Comparison of ENCODE assay signal across 33 mouse cellular contexts in the genomic region with DNA sequence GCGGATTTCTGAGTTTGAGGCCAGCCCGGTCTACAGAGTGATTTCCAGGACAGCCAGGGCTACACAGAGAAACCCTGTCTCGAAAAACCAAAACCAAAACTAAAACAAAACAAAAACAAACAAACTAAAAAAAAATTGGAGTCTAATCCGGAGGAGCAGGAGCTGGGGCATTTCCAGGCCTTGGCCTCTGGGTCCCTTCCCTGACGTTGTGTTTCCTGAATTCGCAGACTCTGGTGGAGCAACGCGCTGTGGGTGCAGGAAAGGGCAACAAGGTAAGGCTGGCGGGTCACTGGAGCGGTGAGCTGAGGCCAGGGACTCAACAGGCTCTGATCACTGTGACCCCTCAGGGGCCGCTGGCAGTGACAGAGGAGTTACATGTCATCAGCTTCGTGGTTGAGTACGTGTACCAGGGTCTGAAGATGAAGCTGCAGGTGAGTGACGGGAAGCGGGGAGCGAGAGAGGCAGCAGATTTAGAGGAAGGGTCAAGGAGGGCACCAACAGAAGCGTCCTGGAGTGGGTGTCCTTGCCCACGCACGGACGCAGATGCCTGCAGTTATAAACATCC. TPM values are rescaled to one million over a fixed set of nuclear protein-coding genes. Genes with fewer than 3 reads are reported as not detected.
DNase-seq lines count a peak whose midpoint lies in the region; ATAC-seq and TF ChIP-seq lines count a peak whose summit lies in the region.
"Had no signal": no experiment of that assay in that cellular context is flagged by ENCODE, and none has a peak within 500 bp of the region (broad histone marks: within the 10 kb centered on the region; RNA-seq: fewer than 3 reads in every experiment).

No protein-coding gene starts in this region.

- H3K27me3 ChIP-seq in heart, embryonic 12.5 days (replicated peaks), result no peaks in the 10 kb centered on the region
- H3K27me3 ChIP-seq in kidney, adult 2 months (replicated peaks; ENCODE audit: control insufficient read depth, insufficient read depth, low read length), result no peaks in the 10 kb centered on the region
- H3K27me3 ChIP-seq in kidney, embryonic 16.5 days (ENCODE audit: insufficient read depth, low read length), result no peaks in the 10 kb centered on the region
- no peaks in the 10 kb centered on the region for H3K27me3 ChIP-seq in E14TG2a.4 (ENCODE audit: insufficient read depth, low read length)
- H3K27me3 ChIP-seq: embryonic facial prominence, embryonic 12.5 days; hindbrain, embryonic 15.5 days; midbrain, embryonic 13.5 days; neural tube, embryonic 13.5 days had no signal

- ATAC-seq in heart, embryonic 12.5 days (ENCODE audit: insufficient number of reproducible peaks, low FRiP score), result no peak
- no peak for ATAC-seq in kidney, embryonic 16.5 days (ENCODE audit: low FRiP score, low TSS enrichment)
- ATAC-seq: activated CD4-positive, CD25-positive, alpha-beta regulatory T cell, adult 4 months; forebrain, embryonic 16.5 days had no signal

- H3K4me2 ChIP-seq in heart, embryonic 12.5 days, result no peak overlapping the region
- no peak overlapping the region for H3K4me2 ChIP-seq in kidney, embryonic 16.5 days (replicated peaks; ENCODE audit: low read depth, low read length)
- H3K4me2 ChIP-seq: embryonic facial prominence, embryonic 12.5 days; heart, embryonic 11.5 days; hindbrain, embryonic 15.5 days; midbrain, embryonic 13.5 days; neural tube, embryonic 13.5 days had no signal

- no peak for DNase-seq in heart, postnatal 14 days
- DNase-seq in kidney, adult 2 months, result peak; percentile 54
- peak; percentile 34 to 59 for DNase-seq in kidney, postnatal 25 days
- DNase-seq in thymus, adult 18-20 months, result no peak
- DNase-seq: embryo, embryonic 11 days; gastrocnemius, adult 2 months; gastrocnemius, postnatal 36 days; heart, adult 18-20 months; layer of hippocampus, adult 9-11 months; liver; lung, adult 18-20 months; lung, postnatal 10 days; right cerebral cortex, postnatal 4 days had no signal

- no peak overlapping the region for H3K4me3 ChIP-seq in heart, embryonic 12.5 days
- no peak overlapping the region for H3K4me3 ChIP-seq in kidney, adult 2 months (ENCODE audit: insufficient read depth, low read depth, low read length)
- no peak overlapping the region for H3K4me3 ChIP-seq in kidney, embryonic 16.5 days (ENCODE audit: low read length)
- peak overlapping the region; percentile 69 for H3K4me3 ChIP-seq in E14TG2a.4 (replicated peaks; ENCODE audit: low read length)
- H3K4me3 ChIP-seq: embryonic facial prominence, embryonic 12.5 days; gastrocnemius, adult 2 months; hindbrain, embryonic 15.5 days; midbrain, embryonic 13.5 days; neural tube, embryonic 13.5 days had no signal

- intact Hi-C loops in heart, postnatal 14 days (cut with DNase I), result no loop called here

- H3K27ac ChIP-seq in heart, embryonic 12.5 days (ENCODE audit: poor library complexity, severe bottlenecking), result no peak overlapping the region
- peak overlapping the region; percentile 53 for H3K27ac ChIP-seq in kidney, adult 2 months (ENCODE audit: insufficient read depth, low read depth, low read length)
- H3K27ac ChIP-seq in kidney, embryonic 16.5 days (ENCODE audit: low read length), result no peak overlapping the region
- H3K27ac ChIP-seq: embryonic facial prominence, embryonic 12.5 days; gastrocnemius, adult 2 months; macrophage; midbrain, embryonic 13.5 days; neural tube, embryonic 13.5 days had no signal

- no peak for TF ChIP-seq POLR2A in kidney, adult 2 months (IDR thresholded peaks at IDR 0.05; ENCODE audit: low read depth, low read length)

- no peaks in the 10 kb centered on the region for H3K9me3 ChIP-seq in heart, embryonic 12.5 days (replicated peaks)
- H3K9me3 ChIP-seq in kidney, embryonic 16.5 days (ENCODE audit: low read length), result no peaks in the 10 kb centered on the region
- no peaks in the 10 kb centered on the region for H3K9me3 ChIP-seq in E14TG2a.4 (ENCODE audit: low read length)
- H3K9me3 ChIP-seq: embryonic facial prominence, embryonic 12.5 days; hindbrain, embryonic 15.5 days; midbrain, embryonic 13.5 days; neural tube, embryonic 13.5 days had no signal

- WGBS in heart, embryonic 12.5 days, result 84% methylated on average over 20 of the region's 20 CpGs
- WGBS in kidney, adult 2 months, result 72% methylated on average over 20 of the region's 20 CpGs
- 69% methylated on average over 20 of the region's 20 CpGs for WGBS in kidney, embryonic 16.5 days

- peak overlapping the region; percentile 18; the same call in 1 of the 2 replicates for H3K9ac ChIP-seq in heart, embryonic 12.5 days
- H3K9ac ChIP-seq in kidney, embryonic 16.5 days (replicated peaks; ENCODE audit: low read length), result no peak overlapping the region
- H3K9ac ChIP-seq: embryonic facial prominence, embryonic 12.5 days; hindbrain, embryonic 15.5 days; midbrain, embryonic 13.5 days; neural tube, embryonic 13.5 days had no signal

- peaks cover 86% of the 10 kb centered on the region for H3K36me3 ChIP-seq in heart, embryonic 12.5 days
- H3K36me3 ChIP-seq in kidney, adult 2 months (ENCODE audit: control insufficient read depth, insufficient read depth, low read length), result peaks cover 1% of the 10 kb centered on the region
- peaks cover 29% of the 10 kb centered on the region for H3K36me3 ChIP-seq in kidney, embryonic 16.5 days (ENCODE audit: insufficient read depth, low read length)
- peaks cover 84% of the 10 kb centered on the region for H3K36me3 ChIP-seq in E14TG2a.4 (ENCODE audit: insufficient read depth, low read length)

- H3K4me1 ChIP-seq in heart, embryonic 12.5 days (replicated peaks), result no peaks in the 10 kb centered on the region
- H3K4me1 ChIP-seq in kidney, adult 2 months (ENCODE audit: control insufficient read depth, insufficient read depth, low read length), result peaks cover 3% of the 10 kb centered on the region
- H3K4me1 ChIP-seq in kidney, embryonic 16.5 days (ENCODE audit: insufficient read depth, low read length), result no peaks in the 10 kb centered on the region
- peaks cover 63% of the 10 kb centered on the region for H3K4me1 ChIP-seq in E14TG2a.4 (replicated peaks; ENCODE audit: low read depth, low read length)
- H3K4me1 ChIP-seq: embryonic facial prominence, embryonic 12.5 days; hindbrain, embryonic 15.5 days; midbrain, embryonic 13.5 days; neural tube, embryonic 13.5 days had no signal

- TF ChIP-seq CTCF in kidney, adult 2 months (conservative IDR thresholded peaks at IDR 0.05; ENCODE audit: insufficient read depth, insufficient read length, low read depth, low read length), result no peak
- TF ChIP-seq CTCF in E14TG2a.4 (conservative IDR thresholded peaks at IDR 0.05; ENCODE audit: low read length), result no peak

RNA-seq across cellular contexts. Expression of gene Stat2, which starts 12.6 kb away (rescaled TPM):
- 11.2 and 12.2 TPM in 2 replicates for polyA plus RNA-seq in heart, embryonic 12.5 days (2016; fragmentation: Nextera tagmentation; extraction: Ambion mirVana)
- total RNA-seq in heart, postnatal 14 days (2021), result 10 to 100 TPM; 10.5 to 11.2 TPM
- 18.6 TPM in 2 replicates for polyA plus RNA-seq in kidney, adult 2 months (2012; rRNA removed)
- polyA plus RNA-seq in kidney, embryonic 16.5 days (2015; fragmentation: Nextera tagmentation; extraction: Ambion mirVana), result 12.9 and 14.9 TPM in 2 replicates

RNA-seq across cellular contexts. Expression of gene Apof, which starts 14.5 kb away (rescaled TPM):
- polyA plus RNA-seq in heart, embryonic 12.5 days (2016; fragmentation: Nextera tagmentation; extraction: Ambion mirVana), result 0.45 TPM in 1 of 2 replicates, not detected in the other
- not detected for total RNA-seq in heart, postnatal 14 days (2021)
- polyA plus RNA-seq in kidney, adult 2 months (2012; rRNA removed), result 0.08 and 0.30 TPM in 2 replicates
- polyA plus RNA-seq in kidney, embryonic 16.5 days (2015; fragmentation: Nextera tagmentation; extraction: Ambion mirVana), result 0.62 and 0.69 TPM in 2 replicates
- total RNA-seq: gastrocnemius, adult 2 months; gastrocnemius, postnatal 36 days; heart, adult 18-20 months; hematopoietic stem cell, adult 5-6 weeks; left cerebral cortex, postnatal 10 days; megakaryocyte-erythroid progenitor cell, adult 5-6 weeks had no signal
- polyA plus RNA-seq: activated CD4-positive, CD25-positive, alpha-beta regulatory T cell, adult 4 months; embryonic facial prominence, embryonic 12.5 days; forebrain, embryonic 11.5 days; forebrain, embryonic 16.5 days; heart, postnatal 0 days; intestine, embryonic 14.5 days; limb, embryonic 11.5 days; midbrain, embryonic 13.5 days; neural tube, embryonic 13.5 days; thymus, postnatal 0 days had no signal

RNA-seq across cellular contexts. Expression of gene Il23a, which starts 15.6 kb away (rescaled TPM):
- 1.2 and 1.8 TPM in 2 replicates for polyA plus RNA-seq in heart, embryonic 12.5 days (2016; fragmentation: Nextera tagmentation; extraction: Ambion mirVana)
- under 1 TPM; 0.22 to 0.26 TPM for total RNA-seq in heart, postnatal 14 days (2021)
- polyA plus RNA-seq in kidney, adult 2 months (2012; rRNA removed), result 0.05 and 0.10 TPM in 2 replicates
- 0.15 and 0.35 TPM in 2 replicates for polyA plus RNA-seq in kidney, embryonic 16.5 days (2015; fragmentation: Nextera tagmentation; extraction: Ambion mirVana)
- total RNA-seq: gastrocnemius, adult 2 months; gastrocnemius, postnatal 36 days; heart, adult 18-20 months; megakaryocyte-erythroid progenitor cell, adult 5-6 weeks had no signal
- polyA plus RNA-seq: activated CD4-positive, CD25-positive, alpha-beta regulatory T cell, adult 4 months; embryonic facial prominence, embryonic 12.5 days; forebrain, embryonic 11.5 days; limb, embryonic 11.5 days; spleen, adult 2 months had no signal

RNA-seq across cellular contexts. Expression of gene Pan2, which starts 20.2 kb away (rescaled TPM):
- 30.0 and 31.7 TPM in 2 replicates for polyA plus RNA-seq in heart, embryonic 12.5 days (2016; fragmentation: Nextera tagmentation; extraction: Ambion mirVana)
- total RNA-seq in heart, postnatal 14 days (2021), result 10 to 100 TPM; 13.2 to 13.7 TPM
- polyA plus RNA-seq in kidney, adult 2 months (2012; rRNA removed), result 18.1 and 21.1 TPM in 2 replicates
- 42.0 and 45.0 TPM in 2 replicates for polyA plus RNA-seq in kidney, embryonic 16.5 days (2015; fragmentation: Nextera tagmentation; extraction: Ambion mirVana)

RNA-seq across cellular contexts. Expression of gene Apon, which starts 29.1 kb away (rescaled TPM):
- 0.20 and 0.31 TPM in 2 replicates for polyA plus RNA-seq in heart, embryonic 12.5 days (2016; fragmentation: Nextera tagmentation; extraction: Ambion mirVana)
- total RNA-seq in heart, postnatal 14 days (2021), result under 1 TPM in 1 of 2 experiments, not detected in 1; 0.19 TPM
- not detected in 2 replicates for polyA plus RNA-seq in kidney, adult 2 months (2012; rRNA removed)
- 0.39 and 0.66 TPM in 2 replicates for polyA plus RNA-seq in kidney, embryonic 16.5 days (2015; fragmentation: Nextera tagmentation; extraction: Ambion mirVana)
- total RNA-seq: gastrocnemius, adult 2 months; gastrocnemius, postnatal 36 days; heart, adult 18-20 months; hematopoietic stem cell, adult 5-6 weeks; left cerebral cortex, postnatal 10 days had no signal
- polyA plus RNA-seq: activated CD4-positive, CD25-positive, alpha-beta regulatory T cell, adult 4 months; forebrain, embryonic 16.5 days; heart, postnatal 0 days; macrophage had no signal

Comparison
In these comparisons a context has a peak if more than half of its experiments do, and no peak if none do; other contexts are left out.
1. DNase-seq: peak in kidney, adult 2 months (single experiment) and kidney, postnatal 25 days (2 of 2); none in heart, postnatal 14 days (0 of 2) and thymus, adult 18-20 months (0 of 2).